Mouse (Mus musculus): Measurements from ENCODE around the gene Sf3a3. TPM values are rescaled to one million over a fixed set of nuclear protein-coding genes. Genes with fewer than 3 reads are reported as not detected.
"Not testable (repeated sequence)": the region's sequence is repeated elsewhere in the genome, so short reads cannot be mapped to it uniquely, and the experiment has no call there.

Gene Sf3a3
- polyA plus RNA-seq, 1 experiment from 2014 or later = 100 TPM

DNA sequence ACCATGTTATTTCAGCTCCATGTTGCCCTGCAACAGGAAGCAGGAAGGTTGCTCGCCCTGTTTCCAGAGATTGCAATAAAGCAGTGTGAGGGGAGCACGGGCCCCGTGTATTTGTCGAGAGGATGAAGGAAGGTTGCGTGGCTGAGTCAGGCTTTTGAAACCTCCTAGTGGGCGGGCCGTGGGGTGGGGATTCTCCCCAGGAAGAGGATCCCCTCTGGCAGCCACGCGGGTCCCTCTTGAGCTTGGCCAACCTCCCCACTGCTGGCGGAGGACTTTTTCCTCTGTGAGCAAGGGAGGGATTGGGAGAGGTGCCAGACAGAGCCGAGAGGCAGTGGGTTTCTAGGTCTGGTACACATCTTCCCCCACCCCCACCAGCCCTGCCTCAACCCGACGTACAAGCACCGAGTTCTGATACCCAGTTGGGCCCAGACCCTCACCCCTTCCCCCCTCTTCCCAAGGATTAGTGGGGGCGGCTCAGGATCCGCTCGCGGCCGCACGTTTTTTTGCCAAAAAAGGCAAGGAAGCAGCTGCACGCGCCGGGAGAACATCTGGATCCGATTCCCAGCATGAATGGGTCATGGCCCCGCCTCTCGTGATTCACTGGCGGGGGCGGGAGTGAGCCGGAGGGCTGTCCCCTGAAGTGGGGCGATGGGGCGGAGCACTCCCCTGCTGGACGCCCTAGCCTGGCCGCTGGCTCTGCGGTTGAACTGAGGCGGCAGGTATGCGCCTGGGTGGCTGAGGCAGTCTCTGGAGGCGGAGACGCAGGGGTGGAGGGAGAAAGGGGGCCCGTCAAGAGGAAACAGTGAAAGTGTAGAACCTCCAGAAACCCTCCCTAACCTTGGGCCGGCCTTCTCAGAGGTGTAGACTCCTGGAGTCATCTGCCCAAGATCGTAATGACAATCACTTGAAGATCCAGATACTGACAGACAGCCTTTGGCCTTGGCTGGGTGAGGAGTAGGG lies 5.8 kb upstream of the Sf3a3 start:
- H3K9ac ChIP-seq = peak overlapping the region; percentile 49
- H3K9me3 ChIP-seq (replicated peaks) = no peaks in the 10 kb centered on the region
- H3K27me3 ChIP-seq (replicated peaks) = no peaks in the 10 kb centered on the region
- peak overlapping the region; percentile 93 for H3K27ac ChIP-seq (ENCODE audit: poor library complexity, severe bottlenecking)
- peaks cover 23% of the 10 kb centered on the region for H3K36me3 ChIP-seq
- 1% methylated on average over 41 of the region's 41 CpGs for WGBS
- ATAC-seq (ENCODE audit: insufficient number of reproducible peaks, low FRiP score) = peak; percentile 86
- peaks cover 59% of the 10 kb centered on the region for H3K4me1 ChIP-seq (replicated peaks)
- peak overlapping the region; percentile 45 for H3K4me3 ChIP-seq
- peak overlapping the region; percentile 76 for H3K4me2 ChIP-seq

DNA sequence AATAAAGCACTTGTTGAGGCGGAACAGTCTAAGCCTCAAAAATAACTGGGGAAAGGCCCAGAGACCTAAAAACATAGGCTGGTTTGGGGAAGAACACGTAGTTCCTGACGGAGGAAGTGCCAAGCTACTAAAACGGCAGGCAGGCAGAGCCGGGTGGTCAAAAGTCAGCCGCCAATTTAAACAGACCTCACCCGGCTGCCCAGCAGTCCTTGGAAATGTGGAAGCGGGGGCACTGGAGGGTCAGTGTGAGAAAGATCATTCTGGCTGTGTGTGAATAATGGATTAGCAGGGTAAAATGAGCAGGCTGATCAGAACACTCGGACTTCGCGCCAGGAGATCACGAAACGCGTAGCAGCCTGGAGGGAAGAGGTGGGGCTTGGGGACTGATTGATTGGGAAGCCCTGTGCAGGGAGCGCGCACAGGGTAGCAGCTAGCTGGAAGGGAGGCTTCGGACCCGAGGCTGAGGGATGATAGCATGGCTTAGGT lies 4.6 kb upstream of the Sf3a3 start:
- Histone ChIP-seq H3K4me1 (replicated peaks) (peaks cover 47% of the 10 kb centered on the region), H3K27ac (ENCODE audit: poor library complexity, severe bottlenecking) (peak overlapping the region; percentile 93), H3K9ac (peak overlapping the region; percentile 67), H3K27me3 (replicated peaks) (no peaks in the 10 kb centered on the region), H3K9me3 (replicated peaks) (no peaks in the 10 kb centered on the region), H3K36me3 (peaks cover 23% of the 10 kb centered on the region), H3K4me3 (peak overlapping the region; percentile 45), H3K4me2 (peak overlapping the region; percentile 76)
- 4% methylated on average over 18 of the region's 18 CpGs for WGBS
- ATAC-seq (ENCODE audit: insufficient number of reproducible peaks, low FRiP score) = no peak

DNA sequence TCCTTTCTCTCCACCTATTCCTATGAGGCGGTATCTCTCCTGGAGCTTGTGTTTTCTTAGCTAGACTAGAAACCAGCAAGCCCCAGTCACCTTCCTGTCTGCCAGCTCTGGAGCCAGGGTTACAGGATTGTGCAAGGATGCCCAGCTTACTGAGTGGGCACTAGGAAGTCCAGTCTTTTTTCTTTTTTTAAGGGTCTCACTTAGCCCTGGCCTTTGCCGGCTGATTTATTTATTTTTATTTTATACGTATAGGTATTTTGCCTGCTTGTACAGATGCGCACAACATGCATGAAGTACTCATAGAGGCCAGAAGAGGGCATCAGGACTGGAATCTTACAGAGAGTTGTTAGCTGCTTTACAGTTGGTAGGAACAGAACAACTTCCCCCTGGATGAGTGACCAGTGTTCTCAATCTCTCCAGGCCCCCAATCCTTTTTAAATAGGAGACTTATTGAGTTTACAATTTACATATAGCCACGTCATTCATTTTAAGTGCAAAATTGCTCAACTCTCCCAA lies 3.7 kb upstream of the Sf3a3 start:
- Histone ChIP-seq H3K9ac (no peak overlapping the region), H3K27ac (ENCODE audit: poor library complexity, severe bottlenecking) (no peak overlapping the region), H3K9me3 (replicated peaks) (no peaks in the 10 kb centered on the region), H3K36me3 (peaks cover 22% of the 10 kb centered on the region), H3K4me2 (peak overlapping the region; percentile 76), H3K4me3 (no peak overlapping the region), H3K27me3 (replicated peaks) (no peaks in the 10 kb centered on the region), H3K4me1 (replicated peaks) (peaks cover 45% of the 10 kb centered on the region)
- WGBS = 6% methylated on average over 5 of the region's 5 CpGs
- ATAC-seq (ENCODE audit: insufficient number of reproducible peaks, low FRiP score) = no peak

DNA sequence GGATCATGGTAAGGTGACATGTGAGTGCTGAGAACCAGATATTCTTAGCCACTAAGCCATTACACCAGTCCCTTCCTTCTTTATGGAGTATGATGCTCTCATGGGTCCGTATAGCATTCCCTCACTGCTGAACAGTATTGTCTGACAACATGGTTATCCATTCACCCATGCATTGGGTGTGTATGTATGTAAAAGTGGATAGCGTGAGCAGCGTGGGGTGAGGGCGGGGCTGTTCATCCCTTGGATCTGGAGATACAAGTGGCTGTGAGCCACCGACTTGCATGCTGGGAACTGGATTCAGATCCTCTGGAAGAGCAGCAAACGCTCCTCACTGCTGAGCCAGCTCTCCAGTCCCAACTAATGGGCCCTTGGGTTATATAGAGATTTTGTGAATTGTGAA lies 2.0 kb upstream of the Sf3a3 start:
- H3K4me3 ChIP-seq = no peak overlapping the region
- ATAC-seq (ENCODE audit: insufficient number of reproducible peaks, low FRiP score) = no peak
- H3K27me3 ChIP-seq (replicated peaks) = no peaks in the 10 kb centered on the region
- peaks cover 30% of the 10 kb centered on the region for H3K4me1 ChIP-seq (replicated peaks)
- H3K4me2 ChIP-seq = no peak overlapping the region
- H3K27ac ChIP-seq (ENCODE audit: poor library complexity, severe bottlenecking) = no peak overlapping the region
- no peaks in the 10 kb centered on the region for H3K9me3 ChIP-seq (replicated peaks)
- no peak overlapping the region for H3K9ac ChIP-seq
- WGBS = 90% methylated on average over 6 of the region's 6 CpGs
- peaks cover 21% of the 10 kb centered on the region for H3K36me3 ChIP-seq

DNA sequence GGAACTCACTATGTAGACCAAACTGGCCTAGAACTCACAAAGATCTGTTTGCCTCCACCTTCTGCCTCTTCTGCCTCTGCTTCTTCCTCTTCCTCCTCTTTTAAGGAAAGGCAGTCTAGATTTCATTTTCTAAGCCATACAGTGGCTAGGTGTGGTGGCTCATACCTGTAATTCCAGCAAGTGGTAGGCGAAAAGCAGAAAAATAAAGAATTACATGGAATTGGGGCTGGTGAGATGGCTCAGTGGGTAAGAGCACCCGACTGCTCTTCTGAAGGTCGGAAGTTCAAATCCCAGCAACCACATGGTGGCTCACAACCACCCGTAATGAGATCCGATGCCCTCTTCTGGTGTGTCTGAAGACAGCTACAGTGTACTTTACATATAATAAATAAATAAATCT lies 726 bp upstream of the Sf3a3 start:
- H3K9me3 ChIP-seq (replicated peaks); H3K27ac ChIP-seq (ENCODE audit: poor library complexity, severe bottlenecking); ATAC-seq (ENCODE audit: insufficient number of reproducible peaks, low FRiP score); H3K9ac ChIP-seq; H3K27me3 ChIP-seq (replicated peaks); H3K4me3 ChIP-seq; H3K4me2 ChIP-seq: not testable (repeated sequence)
- 61% methylated on average over 5 of the region's 5 CpGs for WGBS
- Histone ChIP-seq H3K36me3 (peaks cover 30% of the 10 kb centered on the region), H3K4me1 (replicated peaks) (peaks cover 22% of the 10 kb centered on the region)

DNA sequence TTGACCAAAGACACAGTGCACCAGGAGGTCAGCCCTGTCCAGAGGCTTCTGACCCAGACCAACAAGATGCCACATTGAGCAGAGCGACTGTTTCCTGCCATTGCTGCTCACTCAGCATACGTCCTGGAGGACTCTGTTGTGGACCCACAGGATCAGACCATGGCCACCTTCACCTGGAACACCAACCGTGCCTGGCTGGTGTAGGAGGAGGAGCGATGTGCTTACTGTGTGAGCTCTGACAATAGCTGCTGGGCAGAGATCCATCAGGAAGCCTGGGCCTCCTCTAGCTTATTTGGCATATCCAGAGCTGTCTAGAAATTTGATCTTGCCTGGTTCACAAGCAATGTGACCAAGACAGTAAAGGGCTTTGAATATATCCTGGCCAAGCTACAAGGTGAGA lies 4.5 kb downstream of the Sf3a3 start:
- Histone ChIP-seq H3K27ac (ENCODE audit: poor library complexity, severe bottlenecking) (no peak overlapping the region), H3K4me1 (replicated peaks) (peaks cover 6% of the 10 kb centered on the region), H3K36me3 (peaks cover 83% of the 10 kb centered on the region), H3K9ac (no peak overlapping the region), H3K9me3 (replicated peaks) (no peaks in the 10 kb centered on the region), H3K4me3 (no peak overlapping the region), H3K4me2 (no peak overlapping the region), H3K27me3 (replicated peaks) (no peaks in the 10 kb centered on the region)
- 95% methylated on average over 4 of the region's 4 CpGs for WGBS
- no peak for ATAC-seq (ENCODE audit: insufficient number of reproducible peaks, low FRiP score)

DNA sequence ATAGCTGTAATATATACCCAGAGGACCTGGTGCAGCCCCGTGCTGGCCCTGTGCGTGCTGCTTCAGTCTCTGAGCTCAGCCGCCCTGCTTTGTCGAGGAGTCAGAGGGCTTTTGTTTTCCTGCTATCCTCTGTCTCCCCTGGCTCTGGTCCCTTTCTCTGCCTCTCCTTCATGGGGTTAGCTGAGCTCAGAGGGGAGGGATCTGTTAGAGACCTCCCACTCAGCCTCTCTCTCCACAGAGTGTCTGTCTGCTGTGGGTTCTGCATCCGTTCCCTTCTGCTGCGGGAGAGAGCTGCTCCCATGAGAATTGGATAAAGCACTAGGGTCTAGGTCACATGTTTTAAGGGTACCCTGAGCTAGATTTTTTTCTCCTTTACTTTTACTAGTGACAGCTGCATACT lies 11.5 kb downstream of the Sf3a3 start:
- no peaks in the 10 kb centered on the region for H3K4me1 ChIP-seq (replicated peaks)
- no peak overlapping the region for H3K4me2 ChIP-seq
- 89% methylated on average over 6 of the region's 6 CpGs for WGBS
- peaks cover 99% of the 10 kb centered on the region for H3K36me3 ChIP-seq
- H3K4me3 ChIP-seq = no peak overlapping the region
- H3K27me3 ChIP-seq (replicated peaks) = no peaks in the 10 kb centered on the region
- no peaks in the 10 kb centered on the region for H3K9me3 ChIP-seq (replicated peaks)
- no peak for ATAC-seq (ENCODE audit: insufficient number of reproducible peaks, low FRiP score)
- no peak overlapping the region for H3K9ac ChIP-seq
- no peak overlapping the region for H3K27ac ChIP-seq (ENCODE audit: poor library complexity, severe bottlenecking)

DNA sequence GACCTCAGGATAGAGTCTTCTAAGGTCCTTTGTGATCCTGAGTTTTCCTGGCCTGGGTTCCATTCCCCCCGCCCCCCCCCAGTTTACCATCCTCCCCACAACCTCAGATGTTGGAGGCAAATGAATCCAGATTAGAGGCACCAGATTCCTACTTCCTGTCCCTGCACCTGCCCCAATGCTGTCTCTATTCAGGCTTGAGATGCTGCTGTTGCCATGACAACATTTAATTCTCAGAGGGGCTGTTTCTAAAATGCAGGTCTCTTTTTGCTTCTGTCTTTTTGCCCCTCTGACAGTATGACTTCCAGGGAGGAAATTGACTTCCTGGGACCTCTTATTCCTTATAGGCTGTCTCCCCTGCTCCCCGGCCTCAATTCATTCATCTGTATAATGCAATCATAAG lies 22.4 kb downstream of the Sf3a3 start:
- H3K4me1 ChIP-seq (replicated peaks) = peaks cover 8% of the 10 kb centered on the region; the same call in 1 of the 2 replicates
- 71% methylated on average over 2 of the region's 2 CpGs for WGBS

DNA sequence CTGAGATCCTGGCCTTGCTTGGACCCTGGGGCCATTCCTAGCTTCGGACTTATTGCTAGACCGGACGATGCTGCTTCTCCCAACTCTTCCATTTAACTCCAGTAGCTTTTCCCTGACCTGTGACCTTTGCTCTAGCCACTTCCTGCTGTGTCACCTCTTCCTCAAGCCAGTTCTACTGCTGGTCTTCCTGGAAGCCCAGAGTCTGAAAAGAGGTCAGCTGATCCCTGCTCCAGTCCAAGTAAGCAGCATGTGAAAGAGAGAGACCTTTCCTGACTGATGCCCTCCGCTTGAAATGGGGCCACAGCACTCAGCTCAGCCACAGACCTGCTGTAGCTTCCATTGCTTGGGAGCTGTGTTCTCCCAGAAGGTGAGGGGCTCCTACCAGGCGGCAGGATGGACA lies 22.9 kb downstream of the Sf3a3 start:
- Histone ChIP-seq H3K4me1 (replicated peaks) (peaks cover 13% of the 10 kb centered on the region; the same call in 1 of the 2 replicates), H3K27me3 (replicated peaks) (no peaks in the 10 kb centered on the region), H3K9ac (no peak overlapping the region), H3K9me3 (replicated peaks) (no peaks in the 10 kb centered on the region), H3K4me2 (no peak overlapping the region), H3K4me3 (no peak overlapping the region), H3K27ac (ENCODE audit: poor library complexity, severe bottlenecking) (no peak overlapping the region), H3K36me3 (peaks cover 14% of the 10 kb centered on the region)
- 78% methylated on average over 5 of the region's 5 CpGs for WGBS
- ATAC-seq (ENCODE audit: insufficient number of reproducible peaks, low FRiP score) = no peak

More for the DNA sequence above, 22.4 kb downstream of the Sf3a3 start:
- Histone ChIP-seq H3K4me3 (no peak overlapping the region), H3K9me3 (replicated peaks) (no peaks in the 10 kb centered on the region), H3K36me3 (peaks cover 18% of the 10 kb centered on the region), H3K4me2 (no peak overlapping the region), H3K9ac (no peak overlapping the region), H3K27ac (ENCODE audit: poor library complexity, severe bottlenecking) (no peak overlapping the region), H3K27me3 (replicated peaks) (no peaks in the 10 kb centered on the region)
- ATAC-seq (ENCODE audit: insufficient number of reproducible peaks, low FRiP score) = no peak

DNA sequence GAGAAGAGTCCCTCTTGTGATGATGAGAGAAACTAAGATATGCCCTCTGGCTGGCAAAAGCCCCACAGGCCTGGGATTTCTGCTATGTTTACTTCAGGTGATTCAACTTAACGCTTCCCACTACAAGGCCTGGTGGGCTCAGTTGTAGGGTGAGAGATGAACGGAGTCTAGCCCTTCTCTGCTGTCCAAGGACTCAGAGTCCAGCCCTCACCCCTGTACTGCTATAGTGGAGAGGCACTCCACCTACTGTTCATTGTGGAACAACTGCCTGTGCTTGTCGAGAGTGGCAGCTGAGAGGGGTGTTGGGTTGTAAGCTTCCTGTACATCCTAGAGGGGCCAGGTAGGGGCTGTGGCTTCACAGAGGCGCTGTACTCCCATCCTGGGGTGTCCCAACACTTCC lies 23.4 kb downstream of the Sf3a3 start:
- Histone ChIP-seq H3K27ac (ENCODE audit: poor library complexity, severe bottlenecking) (no peak overlapping the region), H3K4me1 (replicated peaks) (peaks cover 13% of the 10 kb centered on the region; the same call in 1 of the 2 replicates), H3K9ac (no peak overlapping the region), H3K36me3 (peaks cover 9% of the 10 kb centered on the region), H3K4me2 (no peak overlapping the region), H3K4me3 (no peak overlapping the region), H3K27me3 (replicated peaks) (no peaks in the 10 kb centered on the region), H3K9me3 (replicated peaks) (no peaks in the 10 kb centered on the region)
- ATAC-seq (ENCODE audit: insufficient number of reproducible peaks, low FRiP score) = no peak
- WGBS = 61% methylated on average over 4 of the region's 4 CpGs

DNA sequence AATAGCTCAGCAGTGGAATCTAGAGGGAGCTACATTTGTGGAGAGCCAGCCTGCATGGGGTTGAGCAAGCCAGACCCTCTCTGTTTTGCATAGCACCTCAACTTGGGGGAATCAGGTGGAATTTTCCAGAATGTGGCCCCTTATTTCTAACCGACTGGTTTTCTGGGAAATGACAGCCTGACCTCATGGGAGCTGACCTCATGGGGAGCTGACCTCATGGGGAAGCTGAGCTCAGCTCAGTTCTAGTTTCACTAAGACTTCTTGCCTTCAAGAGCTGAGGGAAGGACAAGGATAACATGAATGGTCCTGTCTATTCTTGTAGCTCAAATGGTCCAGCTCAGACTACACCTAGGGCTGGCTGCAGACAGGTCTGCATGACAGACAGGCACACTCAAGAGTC lies 24.2 kb downstream of the Sf3a3 start:
- ATAC-seq (ENCODE audit: insufficient number of reproducible peaks, low FRiP score) = no peak
- no peaks in the 10 kb centered on the region for H3K27me3 ChIP-seq (replicated peaks)
- peaks cover 1% of the 10 kb centered on the region; the same call in 1 of the 2 replicates for H3K36me3 ChIP-seq
- H3K27ac ChIP-seq (ENCODE audit: poor library complexity, severe bottlenecking) = no peak overlapping the region
- H3K9ac ChIP-seq = no peak overlapping the region
- no peaks in the 10 kb centered on the region for H3K9me3 ChIP-seq (replicated peaks)
- 52% methylated on average over 1 of the region's 1 CpGs for WGBS
- H3K4me1 ChIP-seq (replicated peaks) = peaks cover 13% of the 10 kb centered on the region; the same call in 1 of the 2 replicates
- no peak overlapping the region for H3K4me3 ChIP-seq
- no peak overlapping the region for H3K4me2 ChIP-seq

All from heart, embryonic 12.5 days (tissue).